Mouse (Mus musculus) erythroblast, embryonic 14.5 days (primary cell): ENCODE measurements around the gene Prlh. TPM values are rescaled to one million over a fixed set of nuclear protein-coding genes. Genes with fewer than 3 reads are reported as not detected.

Experiments used
- H3K27me3 ChIP-seq: 2 replicates; pipeline ENCODE4 v1.6.1; 2012; ENCODE audit warnings: inconsistent platforms; ENCODE audit not compliant: control insufficient read depth
- H3K36me3 ChIP-seq: 2 replicates; pipeline ENCODE4 v1.6.1; 2012; ENCODE audit warnings: mild to moderate bottlenecking, inconsistent platforms; ENCODE audit not compliant: control insufficient read depth
- H3K4me1 ChIP-seq: 2 replicates; pipeline ENCODE4 v1.6.1; 2012; ENCODE audit warnings: inconsistent platforms; ENCODE audit not compliant: control insufficient read depth
- H3K4me3 ChIP-seq: replicated peaks from 2 replicates; pipeline ENCODE3; 2012; ENCODE audit warnings: moderate library complexity, mild to moderate bottlenecking, inconsistent platforms
- H3K9me3 ChIP-seq: 2 replicates; pipeline ENCODE4 v1.6.1; 2012; ENCODE audit warnings: low read length, inconsistent platforms, mixed read lengths; ENCODE audit not compliant: control insufficient read depth
- GATA1 ChIP-seq: IDR thresholded peaks from 2 replicates; pipeline ENCODE4 v1.6.1; 2012; ENCODE audit warnings: low read length, inconsistent platforms, mixed read lengths
- TAL1 ChIP-seq: IDR thresholded peaks from 3 replicates; pipeline ENCODE4 v1.6.1; 2012; ENCODE audit warnings: low read length, inconsistent platforms, mixed read lengths
- polyA plus RNA-seq: library from polyadenylated mRNA; stranded (reverse); fragments of >175 nt; gene quantifications from 2 replicates; pipeline ENCODE4 v1.2.3, GENCODE M21; 2012

Prlh gene
- polyA plus RNA-seq, 1 experiment, result 0.97 TPM

DNA sequence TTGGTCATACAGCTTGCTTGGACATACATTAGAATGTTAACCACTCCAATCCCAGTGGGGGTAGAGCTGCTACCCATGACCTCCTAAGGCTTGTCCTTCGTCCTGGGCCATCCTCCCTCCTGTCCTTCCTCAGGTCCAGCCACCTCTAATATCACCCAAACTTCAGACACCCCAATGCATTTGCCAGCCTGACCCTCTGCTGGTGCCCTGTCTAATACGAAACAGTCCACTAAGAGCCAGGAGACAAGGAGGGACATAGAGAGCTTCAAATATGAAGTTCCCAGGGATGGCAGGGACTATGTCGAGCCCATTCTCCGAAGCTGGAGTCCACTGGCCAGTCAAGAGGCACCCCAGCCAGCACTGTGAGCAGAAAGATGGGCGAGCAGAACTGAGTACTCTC is 44.7 kb downstream of the Prlh start:
- peaks cover 3% of the 10 kb centered on the region for H3K9me3 ChIP-seq
- no peaks in the 10 kb centered on the region for H3K36me3 ChIP-seq
- H3K27me3 ChIP-seq, result peaks cover 30% of the 10 kb centered on the region
- H3K4me3 ChIP-seq, result no peak overlapping the region
- peaks cover 2% of the 10 kb centered on the region; the same call in 1 of the 2 replicates for H3K4me1 ChIP-seq
- TF ChIP-seq TAL1, result no peak
- no peak for TF ChIP-seq GATA1

- Histone ChIP-seq H3K36me3 (no peaks in the 10 kb centered on the region), H3K4me3 (peak within 1 kb of the TSS; percentile 54), H3K27me3 (peaks cover 30% of the 10 kb centered on the region), H3K9me3 (peaks cover 3% of the 10 kb centered on the region), H3K4me1 (peaks cover 2% of the 10 kb centered on the region; the same call in 1 of the 2 replicates)
- TF ChIP-seq GATA1 (no peak), TAL1 (no peak)
Measured at GRCm38 (mm10) chr1:90998268-90998890, 45.5 kb downstream of the Prlh start, which contains the start of gene Lrrfip1. Lrrfip1 (plus strand) TSS chr1:90998737.

DNA sequence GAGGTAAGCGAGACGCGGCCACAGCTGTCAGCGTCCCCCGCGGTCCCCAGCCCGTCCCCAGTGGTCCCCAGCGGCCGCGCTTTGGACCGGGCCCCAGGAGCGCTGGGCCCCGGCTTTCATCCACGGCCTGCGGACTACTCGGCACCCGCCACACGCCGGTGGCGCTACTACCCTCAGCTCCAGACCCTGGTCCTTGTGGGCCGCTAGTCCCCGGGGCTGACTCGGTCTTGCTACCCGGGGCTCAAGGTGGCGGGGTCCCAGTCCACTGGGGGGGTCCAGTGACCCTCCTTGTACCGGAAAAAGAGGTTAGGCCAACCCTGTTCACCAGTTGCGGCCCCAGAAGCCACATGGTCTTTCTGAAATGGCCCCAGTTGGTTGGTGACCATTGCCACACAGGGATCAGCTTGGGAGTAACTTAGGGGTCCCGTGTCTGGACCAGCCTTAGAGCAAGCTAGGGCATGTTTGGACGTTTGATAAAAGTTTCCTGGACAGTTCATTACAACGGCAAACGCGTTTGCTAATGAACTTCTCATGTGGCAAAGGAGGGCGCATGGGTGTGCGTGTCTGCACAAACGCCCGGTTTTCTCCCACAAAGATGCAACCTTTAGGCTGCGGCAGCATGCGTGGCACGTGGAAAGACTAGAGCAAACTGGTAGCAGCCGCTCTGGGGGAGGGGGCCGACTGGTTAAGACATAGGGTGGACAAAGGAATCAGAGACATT is 46.1 kb downstream of the Prlh start:
- H3K4me1 ChIP-seq, result peaks cover 2% of the 10 kb centered on the region; the same call in 1 of the 2 replicates
- H3K9me3 ChIP-seq, result peaks cover 3% of the 10 kb centered on the region
- peaks cover 30% of the 10 kb centered on the region for H3K27me3 ChIP-seq
- H3K36me3 ChIP-seq, result no peaks in the 10 kb centered on the region
- TF ChIP-seq GATA1 (no peak), TAL1 (no peak)
- H3K4me3 ChIP-seq, result peak overlapping the region; percentile 54

- H3K27me3 ChIP-seq, result peaks cover 30% of the 10 kb centered on the region
- no peaks in the 10 kb centered on the region for H3K36me3 ChIP-seq
- H3K9me3 ChIP-seq, result peaks cover 3% of the 10 kb centered on the region
- TF ChIP-seq TAL1 (no peak), GATA1 (no peak)
- no peak overlapping the region for H3K4me3 ChIP-seq
- peaks cover 2% of the 10 kb centered on the region; the same call in 1 of the 2 replicates for H3K4me1 ChIP-seq
Measured at GRCm38 (mm10) chr1:90999911-91000601, 47.1 kb downstream of the Prlh start.

- no peak overlapping the region for H3K4me3 ChIP-seq
Measured at GRCm38 (mm10) chr1:91001101-91001500, 48.2 kb downstream of the Prlh start.

DNA sequence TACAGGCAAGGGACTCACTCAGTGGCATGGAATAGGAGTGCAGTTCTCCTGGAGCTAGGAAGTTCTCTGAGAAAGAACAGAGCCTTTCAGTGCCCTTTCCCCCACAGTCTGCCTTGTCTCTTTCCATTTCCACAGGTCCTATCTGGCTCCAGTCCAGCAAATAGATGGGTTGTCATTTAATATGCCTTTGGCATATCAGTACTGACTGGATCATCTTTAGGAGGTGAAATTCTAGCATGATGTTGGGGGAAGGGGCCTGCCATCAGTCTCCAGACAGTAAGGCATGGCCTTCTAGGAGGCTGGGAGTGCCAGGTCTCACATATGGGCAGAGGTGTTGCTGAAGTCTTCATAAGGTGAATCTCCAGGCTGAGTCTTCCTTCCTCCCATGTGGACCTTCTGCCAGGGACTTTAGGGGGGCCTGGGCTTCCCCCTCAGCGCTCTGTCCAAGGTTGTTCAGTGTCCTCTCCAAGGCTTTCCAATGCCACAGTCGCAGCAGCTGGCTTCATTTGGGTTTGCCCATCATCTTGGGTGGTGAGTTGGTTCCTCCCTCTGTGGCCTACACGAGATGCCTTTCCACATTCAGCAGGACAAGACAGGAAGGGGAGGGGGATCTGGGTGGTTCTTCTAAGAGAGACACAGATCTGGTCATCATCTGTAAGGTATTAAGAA is 49.1 kb downstream of the Prlh start:
- H3K4me1 ChIP-seq, result peaks cover 2% of the 10 kb centered on the region; the same call in 1 of the 2 replicates
- H3K4me3 ChIP-seq, result no peak overlapping the region
- no peaks in the 10 kb centered on the region for H3K9me3 ChIP-seq
- no peak for TF ChIP-seq TAL1
- TF ChIP-seq GATA1, result no peak
- peaks cover 30% of the 10 kb centered on the region for H3K27me3 ChIP-seq
- no peaks in the 10 kb centered on the region for H3K36me3 ChIP-seq

More at GRCm38 (mm10) chr1:91001101-91001500, 48.2 kb downstream of the Prlh start:
- Histone ChIP-seq H3K9me3 (peaks cover 2% of the 10 kb centered on the region; the same call in 1 of the 2 replicates), H3K27me3 (peaks cover 30% of the 10 kb centered on the region), H3K4me1 (peaks cover 2% of the 10 kb centered on the region; the same call in 1 of the 2 replicates), H3K36me3 (no peaks in the 10 kb centered on the region)
- TF ChIP-seq TAL1 (no peak), GATA1 (no peak)

DNA sequence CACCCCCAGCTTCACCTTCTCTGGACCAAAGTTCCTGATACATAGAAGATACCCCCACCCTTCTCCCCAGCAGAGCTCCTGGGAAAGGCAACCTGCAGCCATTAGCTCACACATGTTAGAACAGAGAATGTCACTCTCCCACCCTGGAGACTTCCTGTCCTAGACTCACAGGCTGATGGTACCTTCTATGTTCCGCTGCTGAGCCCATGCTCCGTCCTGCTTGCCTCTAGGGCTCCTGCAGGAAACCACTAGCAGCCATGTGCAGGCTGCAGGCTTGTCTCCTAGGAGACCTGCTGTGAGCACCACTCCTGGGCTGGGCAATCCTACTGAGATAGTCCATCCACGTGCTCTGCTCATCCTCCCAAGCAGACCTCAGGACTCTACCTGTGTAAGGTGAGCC is 49.7 kb downstream of the Prlh start:
- peaks cover 2% of the 10 kb centered on the region; the same call in 1 of the 2 replicates for H3K4me1 ChIP-seq
- H3K9me3 ChIP-seq, result no peaks in the 10 kb centered on the region
- no peak overlapping the region for H3K4me3 ChIP-seq
- TF ChIP-seq TAL1, result no peak
- no peak for TF ChIP-seq GATA1
- peaks cover 25% of the 10 kb centered on the region for H3K27me3 ChIP-seq
- no peaks in the 10 kb centered on the region for H3K36me3 ChIP-seq

Other genes starting within 250 kb of the Prlh start
- gene Col6a3, start 109.1 kb upstream of the Prlh start, polyA plus RNA-seq, result 0.01 and 0.08 TPM in 2 replicates
- gene Mlph, start 38.0 kb upstream of the Prlh start, polyA plus RNA-seq, result not detected in 2 replicates
- not detected in 2 replicates for gene Rab17, start 16.6 kb downstream of the Prlh start, polyA plus RNA-seq
- 0.03 TPM in 2 replicates for gene Lrrfip1, start 45.6 kb downstream of the Prlh start, polyA plus RNA-seq
- gene Rbm44, start 192.0 kb downstream of the Prlh start, polyA plus RNA-seq, result not detected in 2 replicates
- 0.04 TPM in 2 replicates for gene Ramp1, start 226.7 kb downstream of the Prlh start, polyA plus RNA-seq